Mouse (Mus musculus) brain, embryonic 14.5 days (tissue): ENCODE data around the gene Foxk1.

ENCODE experiments used
- CTCF ChIP-seq: fragments of 200-500 bp; IDR thresholded peaks from 2 replicates; pipeline ENCODE4 v1.5.1; 2012; ENCODE audit warnings: inconsistent platforms, mild to moderate bottlenecking, moderate library complexity, borderline replicate concordance; ENCODE audit not compliant: insufficient read depth, insufficient read length; ENCODE audit errors: extremely low read depth
- POLR2A ChIP-seq: fragments of 200-500 bp; IDR thresholded peaks from 2 replicates; pipeline ENCODE4 v1.6.1; 2012; ENCODE audit warnings: mild to moderate bottlenecking, inconsistent platforms, borderline replicate concordance; ENCODE audit not compliant: poor library complexity, insufficient read depth, insufficient read length, severe bottlenecking; ENCODE audit errors: extremely low read depth

- no peak for TF ChIP-seq CTCF
- TF ChIP-seq POLR2A, result no peak
Measured at GRCm38 (mm10) chr5:142407381-142407780, 6.1 kb downstream of the Foxk1 start.
